Mouse (Mus musculus): Measurements from ENCODE around the gene Cdk12. TPM values are rescaled to one million over a fixed set of nuclear protein-coding genes. Genes with fewer than 3 reads are reported as not detected.

The Cdk12 gene
- polyA plus RNA-seq, 1 experiment from 2014 or later: 10.6 TPM

DNA sequence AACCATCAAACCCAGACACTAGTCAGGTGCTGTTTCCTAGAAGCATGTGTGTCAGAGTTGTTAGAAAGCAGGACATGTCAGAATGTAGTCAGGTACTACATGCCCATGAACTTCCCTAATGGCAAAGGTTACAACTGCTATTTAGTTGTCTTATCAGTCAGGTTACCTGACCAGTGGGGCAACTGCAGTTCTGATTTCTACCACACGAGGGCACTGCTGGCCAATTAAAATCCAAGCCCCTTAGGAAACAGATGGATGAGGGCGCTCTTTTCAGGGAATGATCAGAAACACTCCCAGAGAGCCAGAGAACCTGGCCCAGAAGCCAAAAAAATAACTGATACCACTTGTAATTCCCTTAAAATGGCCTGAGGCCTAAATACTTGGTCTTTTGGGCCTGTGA is 62.2 kb downstream of the Cdk12 start:
- WGBS: 1% methylated on average over 2 of the region's 2 CpGs
- Histone ChIP-seq H3K9ac (no peak overlapping the region), H3K27ac (replicated peaks) (no peak overlapping the region), H3K4me2 (replicated peaks) (no peak overlapping the region), H3K4me3 (replicated peaks) (no peak overlapping the region), H3K36me3 (peaks cover 52% of the 10 kb centered on the region), H3K4me1 (no peaks in the 10 kb centered on the region), H3K27me3 (no peaks in the 10 kb centered on the region), H3K9me3 (replicated peaks) (no peaks in the 10 kb centered on the region)
- no peak for ATAC-seq (ENCODE audit: insufficient number of reproducible peaks, low FRiP score, low TSS enrichment, low read depth)

DNA sequence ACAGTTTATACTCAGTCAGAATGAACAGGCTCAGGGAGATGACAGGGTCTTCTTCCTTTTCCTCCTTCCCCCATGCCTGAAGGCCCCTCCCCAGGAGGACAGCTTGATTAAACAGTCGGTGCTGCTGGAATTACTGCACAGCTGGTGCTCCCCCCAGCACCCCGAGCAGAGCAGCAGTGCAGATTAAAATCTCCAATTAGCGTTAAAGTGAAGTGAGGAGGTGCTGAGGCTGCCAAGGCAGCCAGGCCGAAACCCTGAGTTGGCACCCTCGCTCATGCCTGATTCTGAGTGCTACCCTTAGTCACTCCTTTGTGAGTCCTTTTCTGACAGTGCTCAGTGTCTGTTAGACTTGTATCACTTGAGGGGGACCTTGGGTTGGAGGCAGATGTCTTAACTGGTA is 63.0 kb downstream of the Cdk12 start:
- Histone ChIP-seq H3K27me3 (no peaks in the 10 kb centered on the region), H3K27ac (replicated peaks) (no peak overlapping the region), H3K36me3 (peaks cover 60% of the 10 kb centered on the region), H3K4me3 (replicated peaks) (no peak overlapping the region), H3K9me3 (replicated peaks) (no peaks in the 10 kb centered on the region), H3K4me1 (no peaks in the 10 kb centered on the region), H3K9ac (no peak overlapping the region), H3K4me2 (replicated peaks) (no peak overlapping the region)
- ATAC-seq (ENCODE audit: insufficient number of reproducible peaks, low FRiP score, low TSS enrichment, low read depth): no peak
- 65% methylated on average over 5 of the region's 5 CpGs for WGBS

DNA sequence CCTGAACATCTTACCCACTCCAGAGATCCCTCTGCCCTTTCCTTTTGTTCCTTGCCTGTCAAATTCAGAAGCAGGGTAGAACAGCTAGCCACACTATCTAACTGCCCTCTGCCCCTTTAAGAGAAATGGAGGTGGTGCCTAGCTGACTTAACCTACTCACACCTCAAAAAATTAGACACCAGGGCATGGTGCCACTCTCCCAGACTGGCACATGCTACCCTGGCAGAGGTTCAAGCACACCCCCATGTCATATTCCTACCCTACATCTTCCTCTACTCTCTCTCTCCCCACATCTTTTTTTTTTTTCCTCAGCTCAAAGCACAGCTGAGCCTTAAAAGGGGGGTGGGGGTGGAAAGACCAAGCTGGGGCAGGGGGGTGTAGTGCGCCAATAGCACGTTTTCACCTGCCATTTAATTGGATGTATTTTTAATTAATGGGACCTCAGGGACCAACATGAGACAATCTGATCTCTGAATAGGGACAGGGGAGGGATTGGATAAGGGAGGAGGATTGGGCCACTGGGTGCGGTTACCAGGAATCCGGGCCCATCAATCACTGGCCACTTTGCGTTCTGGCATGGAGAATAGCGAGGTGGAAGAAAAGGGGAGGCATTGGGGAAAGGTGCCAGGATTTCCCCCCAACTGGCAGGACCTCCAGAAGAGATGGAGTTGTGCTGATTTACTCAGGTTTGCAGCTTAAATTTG is 64.0 kb downstream of the Cdk12 start:
- H3K4me2 ChIP-seq (replicated peaks): no peak overlapping the region
- no peaks in the 10 kb centered on the region for H3K27me3 ChIP-seq
- ATAC-seq (ENCODE audit: insufficient number of reproducible peaks, low FRiP score, low TSS enrichment, low read depth): no peak
- no peak overlapping the region for H3K4me3 ChIP-seq (replicated peaks)
- H3K4me1 ChIP-seq: no peaks in the 10 kb centered on the region
- peaks cover 66% of the 10 kb centered on the region for H3K36me3 ChIP-seq
- H3K9ac ChIP-seq: no peak overlapping the region
- WGBS: 84% methylated on average over 6 of the region's 6 CpGs
- H3K27ac ChIP-seq (replicated peaks): no peak overlapping the region
- no peaks in the 10 kb centered on the region for H3K9me3 ChIP-seq (replicated peaks)

DNA sequence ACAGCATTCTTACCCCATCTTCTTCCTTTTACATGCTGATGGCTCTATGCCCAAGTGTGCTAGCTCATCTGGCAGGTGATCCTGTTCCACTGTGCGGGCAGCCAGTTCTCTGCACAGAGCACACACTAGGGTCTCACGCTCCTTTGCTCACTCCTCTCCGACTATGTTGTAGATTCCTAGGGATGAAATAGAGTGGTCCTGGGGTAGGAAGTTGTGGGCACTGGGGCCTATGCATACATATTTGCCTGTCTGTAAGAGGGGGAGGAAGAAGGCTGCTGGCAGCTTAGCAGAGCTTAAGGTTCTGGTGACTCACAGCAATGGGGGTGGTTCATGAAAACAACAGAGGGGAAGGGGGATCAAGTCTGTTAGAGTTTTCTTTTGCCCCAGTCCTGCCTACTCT is 67.2 kb downstream of the Cdk12 start:
- H3K9me3 ChIP-seq (replicated peaks): no peaks in the 10 kb centered on the region
- ATAC-seq (ENCODE audit: insufficient number of reproducible peaks, low FRiP score, low TSS enrichment, low read depth): no peak

DNA sequence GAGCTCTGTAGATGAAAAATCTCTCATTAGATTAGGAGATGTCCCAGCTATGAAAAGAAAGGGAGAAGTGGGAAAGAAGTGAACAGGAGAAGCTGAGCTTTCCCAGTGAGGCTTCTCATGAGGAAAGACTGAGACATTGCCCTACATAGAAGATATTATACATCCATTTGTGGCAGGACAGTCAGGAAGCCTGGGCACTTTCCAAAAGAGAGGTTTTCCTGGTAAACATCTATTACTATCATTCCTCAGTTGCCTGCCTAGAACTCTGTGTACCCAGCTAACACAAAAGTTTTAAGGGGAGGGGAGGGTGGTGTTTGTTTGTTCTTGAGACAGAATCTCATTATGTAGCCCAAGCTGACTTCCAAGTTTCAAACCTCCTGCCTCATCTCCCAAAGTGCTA is 67.6 kb downstream of the Cdk12 start:
- H3K9ac ChIP-seq: no peak overlapping the region
- H3K4me1 ChIP-seq: no peaks in the 10 kb centered on the region
- H3K36me3 ChIP-seq: peaks cover 80% of the 10 kb centered on the region
- H3K27ac ChIP-seq (replicated peaks): no peak overlapping the region
- H3K27me3 ChIP-seq: no peaks in the 10 kb centered on the region
- no peak for ATAC-seq (ENCODE audit: insufficient number of reproducible peaks, low FRiP score, low TSS enrichment, low read depth)
- no peak overlapping the region for H3K4me3 ChIP-seq (replicated peaks)
- no peak overlapping the region for H3K4me2 ChIP-seq (replicated peaks)
- H3K9me3 ChIP-seq (replicated peaks): no peaks in the 10 kb centered on the region

More for the DNA sequence above, 67.2 kb downstream of the Cdk12 start:
- no peak overlapping the region for H3K4me2 ChIP-seq (replicated peaks)
- H3K9ac ChIP-seq: no peak overlapping the region
- H3K27ac ChIP-seq (replicated peaks): no peak overlapping the region
- peaks cover 81% of the 10 kb centered on the region for H3K36me3 ChIP-seq
- no peaks in the 10 kb centered on the region for H3K4me1 ChIP-seq
- no peak overlapping the region for H3K4me3 ChIP-seq (replicated peaks)
- no peaks in the 10 kb centered on the region for H3K27me3 ChIP-seq
- 90% methylated on average over 3 of the region's 3 CpGs for WGBS

DNA sequence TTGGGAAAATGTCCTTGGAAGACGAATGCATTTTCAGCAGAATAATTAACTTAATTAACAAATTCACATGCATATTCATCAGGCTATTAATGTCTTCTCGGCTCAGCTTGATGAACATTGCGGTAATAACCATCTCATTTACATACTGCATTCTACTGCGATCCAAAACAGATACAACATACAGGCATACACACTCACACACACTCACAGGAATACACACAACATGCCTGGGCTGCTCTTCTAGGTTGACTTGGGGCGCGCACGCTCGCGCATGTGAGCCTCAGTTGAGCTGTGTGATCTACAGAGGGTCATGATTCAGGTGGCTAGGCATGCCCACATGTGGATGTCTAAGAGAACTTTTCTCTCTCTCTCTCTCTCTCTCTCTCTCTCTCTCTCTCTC is 80.9 kb downstream of the Cdk12 start:
- Histone ChIP-seq H3K9ac (no peak overlapping the region), H3K36me3 (peaks cover 14% of the 10 kb centered on the region), H3K27ac (replicated peaks) (no peak overlapping the region), H3K4me1 (no peaks in the 10 kb centered on the region), H3K9me3 (replicated peaks) (no peaks in the 10 kb centered on the region), H3K4me2 (replicated peaks) (0 out of 2 replicates have a peak overlapping the region, but pooled peaks have one; percentile 52), H3K4me3 (replicated peaks) (no peak overlapping the region), H3K27me3 (no peaks in the 10 kb centered on the region)
- WGBS: 31% methylated on average over 9 of the region's 9 CpGs
- no peak for ATAC-seq (ENCODE audit: insufficient number of reproducible peaks, low FRiP score, low TSS enrichment, low read depth)

DNA sequence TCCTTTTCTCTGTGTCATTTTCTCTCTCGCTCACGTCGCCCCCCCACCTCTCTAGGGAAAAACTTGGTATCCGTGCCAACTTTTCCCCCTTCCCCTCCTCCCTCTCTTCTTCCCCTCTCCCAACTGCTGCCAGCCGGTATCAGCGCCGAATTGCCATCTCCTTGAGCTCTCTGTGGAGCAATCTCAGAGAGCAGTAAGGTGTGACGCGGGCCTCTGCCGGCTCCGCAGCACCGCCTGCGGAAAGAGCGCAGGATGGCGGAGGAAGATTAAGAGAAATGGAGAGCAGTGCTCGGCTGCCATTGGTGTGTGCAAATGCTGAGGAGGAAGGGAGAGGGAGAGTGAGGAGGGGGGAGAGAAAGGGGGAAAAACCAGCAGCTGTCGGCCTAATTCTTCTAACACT is 81.4 kb downstream of the Cdk12 start:
- Histone ChIP-seq H3K27ac (replicated peaks) (no peak overlapping the region), H3K9ac (no peak overlapping the region), H3K27me3 (no peaks in the 10 kb centered on the region), H3K4me3 (replicated peaks) (peak overlapping the region; percentile 32), H3K4me1 (no peaks in the 10 kb centered on the region), H3K4me2 (replicated peaks) (peak overlapping the region; percentile 52), H3K9me3 (replicated peaks) (no peaks in the 10 kb centered on the region), H3K36me3 (peaks cover 9% of the 10 kb centered on the region)
- ATAC-seq (ENCODE audit: insufficient number of reproducible peaks, low FRiP score, low TSS enrichment, low read depth): no peak
- WGBS: under 1% methylated on average over 14 of the region's 17 CpGs

DNA sequence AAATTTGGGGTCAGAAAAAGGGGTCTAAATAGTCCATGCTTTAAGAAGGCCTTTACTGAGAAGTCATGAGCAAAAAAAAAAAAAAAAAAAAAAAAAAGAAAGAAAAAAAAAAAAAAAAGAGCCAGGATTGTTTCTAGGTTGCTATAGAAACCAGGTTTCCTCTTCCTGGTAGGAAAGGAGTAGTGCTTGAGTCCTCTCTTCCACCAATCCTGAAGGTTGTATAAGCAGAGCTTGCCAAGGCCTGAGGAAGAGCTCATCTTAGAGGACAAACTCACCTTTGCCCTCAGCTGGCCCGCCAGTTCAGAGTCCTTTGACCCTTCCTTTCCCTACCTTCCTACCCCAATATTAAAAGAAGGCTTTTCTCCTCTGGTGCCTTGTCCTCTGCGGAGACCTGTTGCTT is 82.5 kb downstream of the Cdk12 start:
- no peak overlapping the region for H3K4me3 ChIP-seq (replicated peaks)

DNA sequence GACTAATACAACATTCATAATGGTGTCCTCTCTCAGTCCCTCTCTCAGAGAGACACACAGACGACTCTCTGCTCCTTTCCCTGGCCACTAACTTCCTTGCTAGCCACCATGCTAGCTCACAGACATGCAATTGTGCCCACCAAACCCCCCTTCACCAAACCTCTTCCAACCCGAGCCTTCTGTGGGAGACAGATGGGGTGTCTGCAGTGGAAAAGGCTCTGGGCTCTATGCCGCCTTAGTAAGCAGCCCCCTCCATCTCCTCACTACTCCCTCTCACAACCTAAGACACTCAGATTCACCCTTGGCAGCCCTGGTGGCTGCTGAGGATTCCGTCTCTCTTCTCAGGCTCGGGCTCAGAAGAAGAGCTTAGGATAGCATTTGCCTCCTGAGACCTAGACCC is 84.7 kb downstream of the Cdk12 start:
- H3K9ac ChIP-seq: no peak overlapping the region
- WGBS: 35% methylated on average over 5 of the region's 5 CpGs
- H3K27ac ChIP-seq (replicated peaks): no peak overlapping the region

More for the DNA sequence above, 82.5 kb downstream of the Cdk12 start:
- peaks cover 5% of the 10 kb centered on the region; the same call in 1 of the 2 replicates for H3K4me1 ChIP-seq
- H3K27me3 ChIP-seq: no peaks in the 10 kb centered on the region
- WGBS: 52% methylated on average over 2 of the region's 2 CpGs
- no peak overlapping the region for H3K9ac ChIP-seq
- no peak overlapping the region for H3K4me2 ChIP-seq (replicated peaks)
- H3K36me3 ChIP-seq: 0 out of 2 replicates have a peak, but pooled peaks cover 4% of the 10 kb centered on the region
- no peak for ATAC-seq (ENCODE audit: insufficient number of reproducible peaks, low FRiP score, low TSS enrichment, low read depth)
- no peak overlapping the region for H3K27ac ChIP-seq (replicated peaks)
- no peaks in the 10 kb centered on the region for H3K9me3 ChIP-seq (replicated peaks)

DNA sequence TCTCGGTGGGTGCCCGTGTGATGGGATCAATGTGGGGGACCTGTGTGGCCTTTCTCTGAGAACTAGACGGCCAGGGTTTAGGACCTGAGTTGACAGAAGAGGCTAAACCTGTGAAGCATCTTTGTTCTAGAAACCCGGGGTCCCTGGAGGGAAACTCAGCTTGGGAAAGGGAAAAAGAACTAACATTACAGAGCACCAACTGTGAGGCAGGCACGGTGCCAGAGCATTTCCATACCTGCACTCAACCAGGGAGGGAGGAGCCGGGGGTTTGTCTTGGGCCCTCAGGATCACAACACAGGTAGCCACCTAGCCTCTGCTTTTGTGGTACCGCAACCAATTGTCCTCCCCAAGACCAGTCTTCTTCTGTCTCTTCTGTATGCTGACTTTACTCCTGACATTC is 85.1 kb downstream of the Cdk12 start:
- H3K9ac ChIP-seq: no peak overlapping the region
- peaks cover 5% of the 10 kb centered on the region; the same call in 1 of the 2 replicates for H3K4me1 ChIP-seq
- H3K9me3 ChIP-seq (replicated peaks): no peaks in the 10 kb centered on the region
- H3K4me3 ChIP-seq (replicated peaks): no peak overlapping the region
- no peak for ATAC-seq (ENCODE audit: insufficient number of reproducible peaks, low FRiP score, low TSS enrichment, low read depth)
- WGBS: 39% methylated on average over 7 of the region's 7 CpGs
- H3K4me2 ChIP-seq (replicated peaks): no peak overlapping the region
- no peak overlapping the region for H3K27ac ChIP-seq (replicated peaks)
- no peaks in the 10 kb centered on the region for H3K27me3 ChIP-seq
- no peaks in the 10 kb centered on the region for H3K36me3 ChIP-seq

More for the DNA sequence above, 84.7 kb downstream of the Cdk12 start:
- Histone ChIP-seq H3K4me1 (peaks cover 5% of the 10 kb centered on the region; the same call in 1 of the 2 replicates), H3K36me3 (no peaks in the 10 kb centered on the region), H3K4me3 (replicated peaks) (no peak overlapping the region), H3K27me3 (no peaks in the 10 kb centered on the region), H3K4me2 (replicated peaks) (no peak overlapping the region), H3K9me3 (replicated peaks) (no peaks in the 10 kb centered on the region)
- ATAC-seq (ENCODE audit: insufficient number of reproducible peaks, low FRiP score, low TSS enrichment, low read depth): no peak

DNA sequence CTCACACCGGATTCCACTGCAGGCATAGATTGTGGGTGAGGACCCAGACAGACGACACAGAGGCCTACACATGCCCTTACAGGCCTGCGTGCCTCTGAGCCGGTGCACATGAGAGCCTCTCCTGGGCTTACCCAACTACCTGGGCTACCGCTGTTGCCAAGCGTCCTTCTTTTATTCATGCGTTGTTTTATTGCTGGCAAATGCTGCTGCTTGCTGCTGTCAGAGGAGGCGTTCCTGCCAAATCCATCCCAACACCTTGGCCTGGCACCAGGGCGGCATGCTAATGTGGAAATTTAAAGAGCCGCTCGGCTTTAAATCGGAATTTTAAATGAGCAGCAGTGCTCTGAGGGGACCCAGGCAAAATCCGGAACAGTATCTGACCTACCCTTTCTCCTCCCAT is 87.0 kb downstream of the Cdk12 start:
- ATAC-seq (ENCODE audit: insufficient number of reproducible peaks, low FRiP score, low TSS enrichment, low read depth): no peak
- no peak overlapping the region for H3K4me3 ChIP-seq (replicated peaks)
- H3K4me1 ChIP-seq: peaks cover 15% of the 10 kb centered on the region
- no peak overlapping the region for H3K9ac ChIP-seq
- peaks cover 3% of the 10 kb centered on the region for H3K27me3 ChIP-seq
- H3K27ac ChIP-seq (replicated peaks): no peak overlapping the region
- no peaks in the 10 kb centered on the region for H3K36me3 ChIP-seq
- 46% methylated on average over 13 of the region's 13 CpGs for WGBS
- H3K4me2 ChIP-seq (replicated peaks): no peak overlapping the region
- no peaks in the 10 kb centered on the region for H3K9me3 ChIP-seq (replicated peaks)

DNA sequence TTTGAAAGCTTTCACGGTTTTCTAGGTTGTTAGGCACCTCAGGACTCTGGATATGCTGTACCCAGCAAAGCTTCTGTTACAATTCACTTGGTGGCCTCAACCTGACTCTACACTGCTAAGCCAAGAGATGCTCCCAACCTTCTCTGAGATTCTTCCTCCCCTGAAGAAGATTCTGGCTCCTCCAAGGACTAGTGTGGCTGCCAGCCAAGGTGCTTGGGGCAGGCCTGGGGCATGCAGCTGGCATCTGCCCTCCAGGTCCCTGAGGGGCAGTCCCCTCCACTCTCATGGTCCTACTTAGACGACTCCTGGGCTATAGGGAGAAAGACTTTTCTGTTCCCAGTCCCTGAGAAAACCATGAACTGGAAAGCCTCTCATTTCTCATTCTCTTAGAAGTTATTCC is 88.0 kb downstream of the Cdk12 start:
- WGBS: 60% methylated on average over 2 of the region's 2 CpGs
- H3K4me1 ChIP-seq: peaks cover 21% of the 10 kb centered on the region
- no peak overlapping the region for H3K4me2 ChIP-seq (replicated peaks)
- H3K27ac ChIP-seq (replicated peaks): no peak overlapping the region
- H3K27me3 ChIP-seq: peaks cover 12% of the 10 kb centered on the region
- H3K9me3 ChIP-seq (replicated peaks): no peaks in the 10 kb centered on the region
- no peak overlapping the region for H3K9ac ChIP-seq
- no peaks in the 10 kb centered on the region for H3K36me3 ChIP-seq
- no peak overlapping the region for H3K4me3 ChIP-seq (replicated peaks)
- ATAC-seq (ENCODE audit: insufficient number of reproducible peaks, low FRiP score, low TSS enrichment, low read depth): no peak
